Mouse (Mus musculus): ENCODE measurements around the gene Hdac10.
A peak's percentile ranks its signal among the peaks of the same experiment; 100 is the strongest.

Hdac10 gene

DNA sequence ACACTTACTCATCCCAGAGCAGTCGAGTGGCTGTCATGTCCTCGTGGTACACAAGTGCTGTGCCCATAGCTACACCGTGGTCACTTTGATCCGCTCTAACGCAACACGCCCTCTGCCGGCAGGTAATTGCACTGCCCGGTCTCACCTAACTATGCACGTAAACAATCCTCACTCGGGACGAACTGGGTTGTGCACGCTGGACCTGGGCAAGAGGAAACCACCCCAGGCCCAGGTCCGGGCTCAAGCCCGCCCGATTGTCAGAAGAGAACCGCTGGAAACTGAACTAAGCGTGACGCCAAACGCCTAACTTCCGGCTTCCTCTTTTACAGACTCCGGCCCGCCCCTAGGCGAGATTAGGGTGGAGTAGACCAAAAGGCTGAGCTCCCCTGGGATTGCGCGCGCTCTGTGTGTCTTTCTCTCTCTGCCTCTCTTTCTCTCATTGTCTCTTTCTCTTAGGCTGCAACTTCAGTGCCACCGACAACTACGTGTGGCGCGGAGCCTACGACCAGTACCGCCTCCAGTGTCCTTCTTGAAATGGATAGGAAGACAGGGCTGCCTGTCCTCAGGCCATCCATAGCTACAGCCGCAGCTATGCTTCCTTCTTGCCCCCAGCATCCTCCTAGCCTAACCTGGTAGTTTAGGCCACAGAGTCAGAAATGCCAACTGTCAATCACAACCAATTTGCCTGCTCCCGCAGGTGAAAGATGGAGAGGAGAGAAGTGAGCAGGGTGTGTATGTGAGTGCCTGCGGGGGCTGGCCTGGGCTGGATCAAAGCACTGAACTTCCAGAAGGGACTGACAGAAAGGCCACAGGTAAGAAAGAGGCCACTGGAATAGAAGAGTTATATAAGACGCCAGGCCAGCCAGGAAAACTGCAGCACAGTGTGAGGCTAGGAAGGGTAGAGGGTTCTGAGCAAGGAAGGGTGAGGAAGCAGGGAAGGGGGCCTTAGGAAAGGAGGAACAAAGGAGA, at the start of gene Hdac10:
TSS of gene Hdac10 (minus strand) at position 319 of the 969 bp plus-strand sequence.
- DNase-seq (ENCODE audit: low spot score in 2 of 2) = peak; percentile 78 to 88

GRCm38 (mm10) chr15:89177576-89178259, 49.2 kb upstream of the Hdac10 start:
- DNase-seq (ENCODE audit: low spot score in 2 of 2) = no peak

GRCm38 (mm10) chr15:89177121-89177520, 48.6 kb upstream of the Hdac10 start:
- DNase-seq (ENCODE audit: low spot score in 2 of 2) = peak; percentile 79 to 89

DNA sequence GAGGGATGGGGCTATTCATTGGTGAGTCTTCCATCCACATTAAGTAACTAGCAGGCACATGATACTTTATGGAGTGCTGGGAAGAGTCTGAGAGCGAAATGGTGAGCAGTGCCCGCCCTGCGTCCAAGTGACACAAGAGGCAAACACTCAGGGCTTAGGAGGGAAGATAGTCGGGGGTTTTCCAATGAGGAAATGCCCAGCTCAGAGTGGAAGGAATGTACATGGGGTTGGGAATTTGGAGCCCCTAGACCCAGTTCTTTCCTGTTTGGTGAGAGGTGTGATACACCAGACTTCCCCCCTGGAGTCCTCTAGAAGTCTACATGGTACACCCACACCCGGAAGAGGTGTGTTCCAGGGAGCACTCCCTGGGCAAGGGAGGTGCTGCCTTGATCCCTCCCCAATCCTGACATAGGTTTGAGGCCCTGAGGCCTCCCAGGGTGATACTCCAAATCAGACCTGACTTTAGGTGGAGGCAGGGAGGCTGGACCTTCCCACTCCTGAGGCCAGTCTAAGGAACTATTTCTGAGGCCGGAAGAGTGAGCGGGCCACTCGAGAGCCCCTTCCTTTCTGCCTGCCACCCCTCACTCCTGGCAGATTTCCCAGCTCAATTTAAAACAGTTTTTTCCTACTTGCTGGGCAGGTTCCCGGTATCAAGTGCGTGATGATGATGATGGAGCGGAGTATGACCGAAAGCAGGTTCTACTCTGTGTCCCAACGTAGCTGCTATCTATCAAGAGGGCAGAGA, 47.1 kb upstream of the Hdac10 start:
- no peak for DNase-seq (ENCODE audit: low spot score in 2 of 2)

GRCm38 (mm10) chr15:89174889-89175339, 46.4 kb upstream of the Hdac10 start:
- no peak for DNase-seq (ENCODE audit: low spot score in 2 of 2)

GRCm38 (mm10) chr15:89173906-89174214, 45.4 kb upstream of the Hdac10 start:
- peak in 1 of 2 experiments; percentile 74 for DNase-seq (ENCODE audit: low spot score in 2 of 2)

GRCm38 (mm10) chr15:89173024-89173905, 44.8 kb upstream of the Hdac10 start:
- DNase-seq (ENCODE audit: low spot score in 2 of 2) = no peak

DNA sequence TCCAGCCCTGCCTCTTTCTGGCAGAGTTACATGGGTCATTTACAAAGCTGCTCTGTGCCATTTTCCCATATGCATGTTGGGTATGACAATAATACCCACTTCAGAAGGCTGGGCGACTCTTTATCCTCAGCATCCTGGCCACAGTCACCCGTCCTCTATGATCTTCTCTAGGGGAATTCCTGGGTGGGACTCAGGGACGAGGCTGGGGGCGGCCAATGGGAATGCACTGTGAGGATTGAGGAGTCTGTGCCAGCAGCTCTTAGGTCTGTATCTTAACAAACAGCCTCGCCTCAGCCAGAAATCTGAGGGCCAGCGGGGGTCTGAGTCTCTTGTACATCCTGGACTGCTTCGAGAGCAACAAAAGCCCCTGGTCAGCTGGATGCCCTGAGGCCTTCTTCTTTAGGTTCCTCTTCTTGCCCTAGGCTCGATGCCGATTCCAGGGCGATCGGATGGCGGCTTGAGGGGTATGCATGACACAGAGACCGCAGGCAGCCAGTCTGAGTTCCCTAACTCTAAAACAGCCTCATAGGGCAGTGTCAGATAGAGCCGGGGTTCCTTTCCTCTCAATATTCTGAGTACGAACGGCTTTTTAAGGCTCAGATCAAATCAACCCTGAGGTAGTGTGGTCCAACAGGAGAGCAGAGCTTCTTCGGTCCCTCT, 43.9 kb upstream of the Hdac10 start:
- DNase-seq (ENCODE audit: low spot score in 2 of 2) = no peak

GRCm38 (mm10) chr15:89171526-89172051, 43.1 kb upstream of the Hdac10 start:
- DNase-seq (ENCODE audit: low spot score in 2 of 2) = no peak

DNA sequence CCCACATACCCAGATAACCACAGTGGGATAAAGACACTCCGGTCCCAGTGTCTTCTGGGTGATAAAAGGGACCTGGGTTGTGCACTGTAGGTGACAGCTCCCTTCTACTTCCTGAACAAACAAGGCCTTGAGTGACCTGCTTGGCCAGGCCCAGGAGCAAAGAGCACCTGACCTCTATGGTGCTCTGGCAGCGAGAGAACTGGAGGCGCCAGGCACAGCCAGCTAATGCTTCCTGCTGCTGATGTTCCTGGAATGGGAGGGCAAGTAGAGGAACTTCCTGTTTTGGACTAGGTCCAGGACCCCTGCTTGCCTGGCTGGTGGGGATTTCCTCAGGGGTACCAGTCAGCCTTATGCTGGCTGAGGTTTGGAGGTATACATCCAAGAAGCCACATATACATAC, 41.6 kb upstream of the Hdac10 start:
- DNase-seq (ENCODE audit: low spot score in 2 of 2) = no peak

DNA sequence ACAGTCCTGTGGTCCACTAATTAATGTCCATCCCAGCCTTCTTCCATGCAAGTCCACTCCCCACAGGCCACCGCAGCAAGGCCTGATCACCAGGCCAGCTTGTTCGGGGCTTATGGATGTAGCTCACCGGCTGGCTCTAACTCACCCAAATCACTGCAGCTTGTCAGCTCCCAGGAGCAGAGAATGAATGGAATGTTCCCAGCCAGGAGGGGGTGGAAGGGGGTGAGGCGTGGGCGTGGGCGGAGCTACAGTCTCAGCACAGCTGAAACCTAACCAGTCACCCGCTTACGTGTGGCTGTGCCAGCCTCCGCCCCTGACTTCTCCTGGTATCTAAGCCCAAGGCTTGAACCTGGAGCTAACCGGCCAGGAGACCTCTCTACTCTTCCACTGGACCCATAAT, 40.9 kb upstream of the Hdac10 start:
- DNase-seq (ENCODE audit: low spot score in 2 of 2) = peak; percentile 60 to 83

- DNase-seq (ENCODE audit: low spot score in 2 of 2) = no peak
Measured at GRCm38 (mm10) chr15:89168922-89169321, 40.4 kb upstream of the Hdac10 start.

DNA sequence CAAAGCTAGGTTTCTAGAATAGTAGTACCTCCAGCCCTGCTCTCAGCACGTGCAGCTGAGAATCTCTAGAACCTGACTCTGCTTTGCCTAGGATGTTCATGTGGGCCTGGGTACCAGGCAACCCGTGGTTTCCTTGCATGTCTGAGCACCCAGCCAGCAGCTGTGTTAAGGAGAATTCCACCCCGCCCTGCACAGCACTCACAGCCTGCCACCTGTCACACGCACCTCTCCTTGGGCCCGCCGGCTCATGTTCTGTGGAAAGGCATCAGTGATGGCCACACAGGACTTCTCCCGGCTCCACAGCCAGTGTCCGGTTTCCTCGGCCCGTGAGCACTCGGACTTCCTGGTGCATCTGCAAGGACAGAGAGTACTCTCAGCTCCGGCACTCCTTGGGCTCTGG, 37.0 kb upstream of the Hdac10 start:
- no peak for DNase-seq (ENCODE audit: low spot score in 2 of 2)

GRCm38 (mm10) chr15:89161397-89161796, 32.9 kb upstream of the Hdac10 start:
- DNase-seq (ENCODE audit: low spot score in 2 of 2) = peak in 1 of 2 experiments; percentile 62

DNA sequence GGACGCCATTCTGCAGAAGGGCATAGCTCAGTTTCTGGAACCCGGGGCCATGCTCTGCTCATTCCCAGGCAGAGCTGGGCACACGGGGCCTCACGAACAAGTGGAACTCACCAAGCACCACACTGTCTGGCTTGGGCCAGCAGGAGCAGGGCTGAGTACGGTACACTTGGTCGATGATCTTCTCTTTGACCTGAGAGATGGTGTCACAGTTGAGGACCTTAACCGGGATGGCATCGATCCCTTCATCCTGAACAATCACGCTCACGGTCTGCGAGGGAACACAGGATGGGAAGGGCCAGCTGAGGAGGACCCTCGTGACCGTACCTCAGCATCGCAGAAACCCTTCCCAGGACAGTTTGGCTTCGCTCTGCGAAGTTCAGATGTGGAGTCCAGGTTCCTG, 30.0 kb upstream of the Hdac10 start:
- DNase-seq (ENCODE audit: low spot score in 2 of 2) = no peak

DNA sequence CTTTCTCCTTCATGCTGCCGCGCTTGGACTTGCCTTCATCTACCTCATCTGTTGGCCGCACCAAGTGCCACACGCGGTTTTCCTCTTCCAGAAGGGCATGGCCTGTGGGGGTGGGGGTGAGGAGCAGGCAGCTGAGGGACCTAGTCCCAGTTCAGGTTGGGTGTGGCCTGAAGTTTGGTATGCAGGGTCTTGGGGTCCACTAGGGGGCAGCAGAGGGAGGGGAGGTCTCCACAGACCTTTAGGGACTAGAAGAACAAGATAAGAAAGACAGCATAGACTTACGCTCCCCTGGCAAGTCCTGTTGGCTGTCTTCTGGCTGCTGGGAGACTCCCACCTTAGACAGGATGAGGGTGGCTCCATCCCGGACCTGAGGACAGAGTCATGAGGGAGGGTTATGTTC, 29.5 kb upstream of the Hdac10 start:
- DNase-seq (ENCODE audit: low spot score in 2 of 2) = no peak

- DNase-seq (ENCODE audit: low spot score in 2 of 2) = no peak
Measured at GRCm38 (mm10) chr15:89152312-89152711, 23.8 kb upstream of the Hdac10 start.

GRCm38 (mm10) chr15:89150041-89150390, 21.5 kb upstream of the Hdac10 start:
- DNase-seq (ENCODE audit: low spot score in 2 of 2) = no peak

GRCm38 (mm10) chr15:89149271-89150040, 21.0 kb upstream of the Hdac10 start, which contains the start of gene Mapk11:
Gene Mapk11, minus strand, starts transcription at chr15:89149628.
- DNase-seq (ENCODE audit: low spot score in 2 of 2) = no peak
